Mouse (Mus musculus) layer of hippocampus, adult 18-20 months (tissue): Measurements from ENCODE around the gene Cux1. TPM values are rescaled to one million over a fixed set of nuclear protein-coding genes. Genes with fewer than 3 reads are reported as not detected.

Experiments used
- DNase-seq, 2 experiments: peaks; one replicate each; pipeline ENCODE4 v3.0.0; 2022; ENCODE audit warnings: low spot score in 2 of 2
- total RNA-seq, 2 experiments: library from RNA; stranded (reverse); gene quantifications; 2 replicates each; pipeline ENCODE4 v1.2.3; 2021

The Cux1 gene
- total RNA-seq, 2 experiments from 2014 or later, result 38.2 to 39.5 TPM

DNA sequence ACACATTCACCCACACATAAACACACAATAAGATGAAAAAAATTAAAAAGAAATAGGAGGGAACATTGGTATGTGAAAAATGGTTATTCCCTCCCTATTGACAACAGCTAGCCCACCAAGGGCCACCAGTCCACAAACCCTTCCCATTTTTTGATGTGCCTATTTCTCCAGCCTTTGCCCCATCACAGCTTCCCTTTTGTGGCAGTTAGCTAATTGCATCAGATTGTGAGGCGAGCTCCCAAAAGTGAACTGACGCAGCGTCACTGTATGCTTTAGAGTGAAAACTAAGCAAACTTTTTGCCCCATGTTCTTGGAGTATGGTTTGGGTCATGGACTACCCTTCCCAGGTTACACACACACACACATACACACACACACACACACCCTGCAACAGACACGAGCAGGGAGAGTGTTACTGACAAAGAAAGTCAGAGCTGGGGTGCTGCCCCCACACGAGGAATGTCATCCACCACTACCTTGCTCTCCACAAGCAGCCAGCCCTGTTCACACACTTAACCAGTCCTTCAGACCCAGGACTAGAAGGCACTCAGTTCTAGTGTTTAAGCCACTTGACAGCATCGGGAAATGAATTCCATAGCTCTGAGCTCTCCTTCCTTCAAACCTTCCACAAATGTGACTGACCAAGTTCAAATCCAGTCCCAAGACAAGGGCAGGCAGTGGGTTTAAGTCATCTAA is 172.6 kb downstream of the Cux1 start:
- DNase-seq, result no peak

- DNase-seq, result no peak
Observed at GRCm38 (mm10) chr5:136393621-136394020, 173.7 kb downstream of the Cux1 start.

DNA sequence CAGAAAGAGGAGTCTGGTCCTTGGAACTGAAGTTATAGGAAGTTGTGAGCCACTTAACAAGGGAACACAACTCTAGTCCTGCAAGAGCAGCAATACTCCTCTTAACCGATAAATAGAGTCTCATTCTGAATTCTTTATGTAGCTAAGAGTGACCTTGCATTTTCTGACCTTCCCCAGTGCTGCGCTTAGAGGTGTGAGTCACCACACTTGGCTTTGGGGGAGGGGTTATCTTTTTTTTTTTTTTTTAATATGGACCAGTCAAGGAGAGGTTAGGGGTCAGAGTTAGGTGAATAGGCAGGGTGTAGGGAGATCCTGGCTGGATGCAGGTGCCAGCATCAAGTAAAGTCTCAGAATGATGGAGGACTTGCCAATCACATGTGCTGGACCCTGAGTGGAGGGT is 180.5 kb downstream of the Cux1 start:
- no peak for DNase-seq

- no peak for DNase-seq
Observed at GRCm38 (mm10) chr5:136385161-136385560, 182.1 kb downstream of the Cux1 start.

DNA sequence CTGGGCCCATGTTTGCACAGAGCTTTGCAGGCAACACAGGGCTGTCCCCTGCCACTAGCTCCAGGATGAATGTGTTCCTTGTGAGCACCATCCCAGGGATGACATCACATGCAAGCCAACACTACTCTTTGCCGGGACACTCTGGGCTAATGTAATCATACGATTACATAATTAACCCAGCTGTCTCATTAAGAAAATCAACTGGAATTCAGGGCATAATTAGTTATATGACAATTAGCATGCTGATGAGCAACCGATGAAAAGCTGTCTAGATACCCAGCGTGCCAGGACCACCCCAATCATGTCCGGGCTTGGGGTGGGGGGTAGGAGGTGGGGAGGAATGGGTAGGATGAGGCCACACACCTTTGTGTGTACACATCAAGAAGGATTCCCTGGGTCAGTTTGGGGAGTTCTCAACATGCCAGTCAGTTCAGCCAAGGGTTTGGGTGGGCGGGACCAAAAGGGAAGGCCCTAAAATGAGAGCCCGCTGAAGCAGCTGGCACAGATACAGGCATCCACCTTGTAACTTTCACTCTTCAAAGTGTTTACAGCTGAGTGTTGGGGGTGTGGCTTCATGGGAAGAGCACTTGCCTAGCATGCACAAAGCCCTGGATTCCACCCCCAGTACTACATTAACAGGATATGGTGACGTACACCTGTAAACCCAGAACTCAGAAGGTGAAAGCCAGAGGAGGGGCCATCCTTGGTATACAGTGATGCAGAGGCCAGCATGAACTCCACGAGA is 184.9 kb downstream of the Cux1 start:
- no peak for DNase-seq

DNA sequence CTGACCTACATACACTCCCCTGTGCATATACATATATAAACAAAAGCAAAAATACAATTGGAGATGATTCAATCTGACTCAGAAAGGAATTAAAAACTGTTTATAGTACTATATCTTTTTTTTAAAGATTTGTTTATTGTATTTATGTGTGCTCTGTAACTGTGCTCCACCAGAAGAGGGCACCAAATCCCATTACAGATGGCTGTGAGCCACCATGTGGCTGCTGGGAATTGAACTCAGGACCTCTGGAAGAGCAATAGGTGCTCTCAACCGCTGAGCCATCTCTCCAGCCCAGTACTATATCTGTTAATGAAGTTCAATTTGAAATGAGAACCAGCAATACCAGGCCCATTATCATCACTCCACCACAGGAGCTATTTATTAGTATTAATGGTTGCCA is 187.9 kb downstream of the Cux1 start:
- no peak for DNase-seq

DNA sequence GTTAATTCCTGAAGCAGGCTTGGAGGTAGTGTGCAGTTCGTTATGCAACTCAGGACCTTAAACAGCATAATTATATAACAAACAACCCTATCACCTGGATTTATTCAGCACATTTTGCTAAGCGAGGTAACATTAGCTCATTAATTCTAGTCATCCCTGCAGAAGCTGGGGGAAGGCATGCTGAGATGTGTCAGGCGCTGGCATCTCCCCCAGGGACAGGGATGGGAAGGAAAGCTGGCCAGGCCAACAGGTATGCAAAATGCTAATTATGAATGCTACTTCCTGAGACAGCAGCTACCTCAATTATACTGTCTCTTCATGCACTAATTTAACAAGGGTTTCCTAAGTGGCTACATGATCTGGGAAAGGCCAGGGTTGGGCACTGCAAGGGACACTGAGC is 190.2 kb downstream of the Cux1 start:
- DNase-seq, result no peak

- DNase-seq, result no peak
Observed at GRCm38 (mm10) chr5:136375350-136375749, 191.9 kb downstream of the Cux1 start.

DNA sequence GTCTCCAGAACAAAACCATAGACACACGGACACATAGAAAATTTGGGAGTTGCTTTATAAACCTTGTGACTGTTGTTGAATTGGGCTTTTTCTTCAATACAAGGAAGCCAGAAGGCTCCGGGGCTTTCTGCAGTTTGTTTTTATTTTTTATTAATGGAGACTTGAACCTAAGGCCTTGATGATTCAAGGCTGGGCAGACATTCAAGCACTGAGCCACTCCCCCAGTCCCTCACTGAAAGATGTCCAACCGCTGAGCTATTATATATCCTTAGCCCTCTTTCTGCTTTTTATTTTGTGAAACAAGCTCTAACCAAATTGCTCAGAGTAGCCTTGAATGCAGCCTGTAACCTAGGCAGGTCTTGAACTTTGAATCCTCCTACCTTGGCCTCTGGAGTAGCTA is 195.0 kb downstream of the Cux1 start:
- DNase-seq, result no peak

DNA sequence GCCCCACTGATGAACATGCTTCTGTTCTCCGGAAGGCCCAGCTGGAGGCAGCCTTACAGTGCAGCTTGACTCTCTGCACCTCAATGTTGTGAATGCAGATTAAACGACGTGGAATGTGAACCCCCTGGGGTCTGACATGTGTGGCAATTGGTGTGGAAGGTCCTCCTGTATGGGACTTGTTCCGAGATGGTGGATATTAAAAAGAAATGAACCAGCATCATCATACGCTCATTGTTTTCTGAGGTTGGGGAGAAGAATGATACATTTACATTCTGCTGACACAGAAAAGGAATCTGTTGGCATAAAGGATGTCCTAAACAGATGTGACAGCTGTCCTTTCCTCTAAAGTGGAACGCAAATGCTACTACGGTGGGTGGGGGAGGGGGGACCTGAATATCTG is 203.9 kb downstream of the Cux1 start:
- DNase-seq, result no peak

- no peak for DNase-seq
Observed at GRCm38 (mm10) chr5:136362473-136363230, 204.6 kb downstream of the Cux1 start.

GRCm38 (mm10) chr5:136362021-136362420 is 205.3 kb downstream of the Cux1 start:
- DNase-seq, result no peak

DNA sequence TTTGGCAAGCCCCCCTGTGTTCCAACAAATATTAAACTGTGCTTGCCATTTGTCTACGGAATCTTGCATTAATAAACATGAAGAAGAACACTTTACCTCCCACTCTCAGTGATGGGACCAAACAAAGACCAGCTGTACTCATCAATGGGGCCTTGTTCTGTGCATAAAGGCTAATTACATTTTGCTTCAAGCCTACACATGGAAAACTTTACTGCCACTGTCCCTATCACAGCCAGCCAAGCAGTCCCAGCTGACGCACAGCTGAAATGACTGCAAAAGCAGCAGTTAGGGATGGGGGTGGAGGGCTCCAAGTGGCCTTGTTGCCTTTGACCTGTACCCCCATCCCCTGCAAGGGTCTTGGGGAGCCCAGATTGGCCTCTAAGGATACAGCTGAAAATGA is 210.1 kb downstream of the Cux1 start:
- DNase-seq, result peak; percentile 3 to 35

DNA sequence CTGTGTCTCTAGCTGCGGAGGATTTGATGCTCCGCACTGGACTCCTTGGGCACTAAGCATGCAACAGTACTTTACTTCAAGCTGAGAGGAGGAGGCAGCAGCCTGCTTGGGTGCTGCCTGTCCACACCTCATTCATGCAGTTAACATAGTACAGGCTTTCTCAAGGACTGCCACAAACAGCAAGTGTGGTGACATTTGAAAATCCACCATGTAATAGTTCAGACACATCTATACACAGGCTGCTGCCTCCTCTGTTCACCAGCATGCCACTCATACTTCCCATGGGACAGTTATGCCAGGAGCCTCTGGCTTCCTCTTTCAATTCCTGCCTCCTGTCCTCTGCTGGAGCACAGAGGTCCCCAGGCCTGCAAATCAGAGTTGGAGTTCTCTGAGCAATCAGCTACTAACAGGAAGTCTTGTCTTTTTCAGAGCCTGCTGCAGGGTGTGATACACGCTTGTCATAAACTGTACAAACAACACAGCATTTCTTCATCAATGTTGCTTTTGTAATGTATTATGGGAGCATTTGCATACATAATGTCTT is 211.6 kb downstream of the Cux1 start:
- no peak for DNase-seq

DNA sequence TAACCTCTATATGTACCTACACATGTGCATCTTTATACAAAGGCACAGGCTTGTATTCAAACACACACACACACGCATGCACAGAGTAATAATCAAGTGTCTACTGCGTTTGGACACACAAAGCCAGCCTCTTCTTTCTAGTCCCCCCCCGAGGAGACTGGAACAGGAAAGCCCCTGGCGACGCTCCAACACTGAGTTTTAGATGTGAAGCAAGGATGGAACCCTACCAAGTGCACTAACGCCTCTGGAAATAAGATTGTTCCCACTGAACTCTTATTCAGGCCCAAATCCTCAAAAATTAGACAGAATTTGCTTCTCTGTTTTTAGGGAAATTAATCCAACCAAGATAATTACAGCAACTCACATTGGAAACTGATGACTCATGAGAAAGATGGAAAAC is 212.6 kb downstream of the Cux1 start:
- DNase-seq, result no peak

DNA sequence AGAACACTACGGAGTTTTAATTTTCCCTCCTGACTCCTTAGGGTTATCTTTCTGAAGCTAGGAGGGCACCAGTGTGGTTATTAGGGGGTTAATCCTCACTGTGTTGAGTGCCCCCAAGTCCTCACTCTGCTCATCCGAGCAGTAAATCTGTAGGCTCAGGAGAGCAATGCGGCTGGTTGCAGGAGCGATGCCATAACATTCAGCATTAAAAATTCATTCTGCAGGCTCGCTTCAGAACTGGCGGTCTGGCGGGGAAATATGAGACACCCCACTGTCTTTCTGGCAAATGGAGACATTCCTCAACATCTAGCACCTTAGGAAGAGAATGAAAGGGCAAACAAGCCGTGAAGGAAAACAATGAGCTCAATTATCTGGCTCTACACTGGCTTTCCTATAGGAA is 214.2 kb downstream of the Cux1 start:
- no peak for DNase-seq

DNA sequence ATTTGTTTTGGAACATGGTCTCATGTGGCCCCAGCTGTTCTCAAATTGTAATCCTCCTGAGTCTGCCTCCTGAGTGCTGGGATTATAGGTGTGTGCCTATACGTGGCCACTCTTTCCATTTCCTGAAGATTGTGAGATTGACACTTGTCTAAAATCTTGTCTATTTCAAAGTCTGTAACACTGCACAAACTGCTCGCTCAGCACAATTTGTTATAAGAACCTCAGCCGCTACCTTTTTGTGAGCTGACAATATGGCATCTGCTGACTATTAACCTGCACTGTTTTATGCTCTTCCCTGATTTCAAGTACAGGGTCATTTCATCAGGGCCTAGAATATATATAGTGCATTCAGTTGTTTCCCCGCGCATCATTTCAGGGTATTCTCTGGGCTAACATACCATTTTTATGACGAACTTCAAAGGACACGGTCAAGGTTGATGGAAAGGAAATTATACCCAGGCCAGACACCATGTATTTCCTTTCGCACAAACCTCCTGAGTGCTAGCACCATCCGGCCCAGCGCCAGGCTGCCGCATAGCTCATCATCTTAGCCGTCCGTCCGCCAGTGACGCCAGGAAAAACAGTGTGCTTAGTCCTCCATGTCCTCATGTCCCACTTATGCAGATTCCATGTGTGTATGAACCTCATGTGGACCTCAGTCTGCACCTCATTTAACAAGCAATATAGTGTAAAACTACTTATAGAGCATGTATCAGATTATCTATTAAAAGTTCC is 224.0 kb downstream of the Cux1 start:
- no peak for DNase-seq

- DNase-seq, result no peak
Observed at GRCm38 (mm10) chr5:136336798-136337527, 230.3 kb downstream of the Cux1 start.

DNA sequence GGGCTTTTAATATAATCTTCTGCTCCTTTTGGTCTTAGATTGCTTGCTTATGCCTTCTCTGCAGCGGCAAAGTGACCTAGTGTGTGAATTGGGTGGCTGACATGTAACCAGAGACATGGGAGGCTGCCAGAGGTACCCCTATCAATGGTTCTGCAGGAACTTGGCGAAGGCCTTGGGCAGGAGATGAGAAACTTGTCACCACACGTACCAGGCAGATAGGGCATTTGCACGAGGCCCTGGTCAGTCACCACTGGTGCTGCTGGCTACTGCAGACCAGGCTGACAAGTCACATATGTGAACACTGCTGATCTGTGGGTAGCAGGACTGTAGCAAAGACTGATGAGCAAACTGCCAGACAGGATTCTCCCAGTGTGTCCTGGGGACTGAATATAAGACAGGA is 231.6 kb downstream of the Cux1 start:
- no peak for DNase-seq

DNA sequence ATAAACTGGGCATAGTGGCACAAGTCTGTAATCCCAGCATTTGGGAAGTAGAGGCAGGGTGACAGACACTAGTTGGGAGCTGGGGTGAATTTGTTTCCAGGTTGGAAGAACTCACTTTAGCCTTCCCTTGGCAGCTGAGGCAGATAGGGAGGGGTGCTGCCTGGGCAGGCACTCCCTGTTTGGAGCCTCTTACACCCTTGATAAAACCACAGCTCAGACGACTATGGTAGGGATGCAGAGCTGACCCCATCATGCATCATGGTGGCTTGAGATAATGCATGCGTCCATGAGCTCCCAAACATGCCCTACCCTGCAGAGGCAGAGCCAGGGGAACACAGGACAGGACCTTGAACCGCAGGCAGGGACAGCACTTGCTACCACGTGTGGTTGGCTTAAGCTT is 232.5 kb downstream of the Cux1 start:
- no peak for DNase-seq

GRCm38 (mm10) chr5:136334051-136334450 is 233.2 kb downstream of the Cux1 start:
- no peak for DNase-seq
